Comparison of ENCODE assay signal across 9 mouse cellular contexts in genomic region chr11:33075293-33075692, GRCm38 (mm10).
DNase-seq lines count a peak whose midpoint lies in the region; ATAC-seq lines count a peak whose summit lies in the region.
"Had no signal": no experiment of that assay in that cellular context is flagged by ENCODE, and none has a peak within 500 bp of the region (broad histone marks: within the 10 kb centered on the region; RNA-seq: fewer than 3 reads in every experiment).

No protein-coding gene starts in this region.

- no peak overlapping the region for H3K27ac ChIP-seq in hindbrain, embryonic 16.5 days (ENCODE audit: low read depth, low read length)
- H3K27ac ChIP-seq in kidney, embryonic 15.5 days: no peak overlapping the region

- ATAC-seq in hindbrain, embryonic 16.5 days: peak; percentile 52
- no peak for ATAC-seq in erythroblast, adult 5-6 weeks (replicated peaks; ENCODE audit: low FRiP score, poor library complexity, severe bottlenecking)
- ATAC-seq in kidney, embryonic 15.5 days (replicated peaks; ENCODE audit: low FRiP score): no peak

- WGBS in hindbrain, embryonic 16.5 days: 55% methylated on average over 8 of the region's 8 CpGs
- WGBS in kidney, embryonic 15.5 days: 39% methylated on average over 8 of the region's 8 CpGs

- H3K9me3 ChIP-seq in hindbrain, embryonic 16.5 days (ENCODE audit: control insufficient read depth, low read length): no peaks in the 10 kb centered on the region
- no peaks in the 10 kb centered on the region for H3K9me3 ChIP-seq in kidney, embryonic 15.5 days (replicated peaks)

- no peaks in the 10 kb centered on the region for H3K36me3 ChIP-seq in hindbrain, embryonic 16.5 days (ENCODE audit: control insufficient read depth, insufficient read depth, low read length)
- H3K36me3 ChIP-seq in kidney, embryonic 15.5 days: no peaks in the 10 kb centered on the region

- no peak overlapping the region for H3K4me2 ChIP-seq in hindbrain, embryonic 16.5 days (ENCODE audit: low read length)
- no peak overlapping the region for H3K4me2 ChIP-seq in kidney, embryonic 15.5 days

- peaks cover 9% of the 10 kb centered on the region for H3K4me1 ChIP-seq in hindbrain, embryonic 16.5 days (ENCODE audit: control insufficient read depth, insufficient read depth, low read depth, low read length)
- H3K4me1 ChIP-seq in kidney, embryonic 15.5 days: peaks cover 35% of the 10 kb centered on the region

- DNase-seq in kidney, postnatal 10 days: peak; percentile 25
- no peak for DNase-seq in kidney, adult 11 months
- DNase-seq in frontal cortex, postnatal 10 days (ENCODE audit: low spot score in 2 of 2): peak; percentile 29 to 34
- peak; percentile 8 for DNase-seq in lung, postnatal 36 days
- DNase-seq in embryo, embryonic 9.5 days (ENCODE audit: extremely low spot score): no peak
- DNase-seq: embryo, embryonic 11 days had no signal

- H3K9ac ChIP-seq in hindbrain, embryonic 16.5 days (ENCODE audit: low read depth, low read length): no peak overlapping the region
- no peak overlapping the region for H3K9ac ChIP-seq in kidney, embryonic 15.5 days

- no peak overlapping the region for H3K4me3 ChIP-seq in hindbrain, embryonic 16.5 days (ENCODE audit: low read length)
- no peak overlapping the region for H3K4me3 ChIP-seq in kidney, embryonic 15.5 days (replicated peaks)

- H3K27me3 ChIP-seq in hindbrain, embryonic 16.5 days (replicated peaks; ENCODE audit: control insufficient read depth, insufficient read depth, low read length): no peaks in the 10 kb centered on the region
- H3K27me3 ChIP-seq in kidney, embryonic 15.5 days: peaks cover 12% of the 10 kb centered on the region; the same call in 1 of the 2 replicates

Comparison
In these comparisons a context has a peak if more than half of its experiments do, and no peak if none do; other contexts are left out.
1. DNase-seq: peak in kidney, postnatal 10 days (single experiment), frontal cortex, postnatal 10 days (2 of 2) and lung, postnatal 36 days (single experiment); none in kidney, adult 11 months (single experiment) and embryo, embryonic 9.5 days (single experiment).